Mouse (Mus musculus) layer of hippocampus, adult 2 months (tissue): ENCODE measurements at regions not wholly inside any gene's neighbourhood (a gene's known extent, or its start where the extent isn't known, plus 50 kb on each side); places are given as distances from the start of the nearest gene placed in this dataset.
A peak's percentile ranks its signal among the peaks of the same experiment; 100 is the strongest.

Experiments
- DNase-seq, 2 experiments: peaks; one replicate each; pipeline ENCODE4 v3.0.0; 2022; ENCODE audit warnings: low spot score in 2 of 2
- H3K27ac ChIP-seq: fragments of 200-600 bp; 2 replicates; pipeline ENCODE4 v1.8.1; 2022
- H3K4me3 ChIP-seq: fragments of 200-600 bp; 2 replicates; pipeline ENCODE4 v1.8.1; 2022; ENCODE audit warnings: mild to moderate bottlenecking
- CTCF ChIP-seq: fragments of 200-600 bp; conservative IDR thresholded peaks from 2 replicates; pipeline ENCODE4 v1.8.1; 2022; ENCODE audit warnings: antibody characterized with exemption, mild to moderate bottlenecking, moderate library complexity
- microRNA-seq, 2 experiments: library from miRNA; unstranded; fragments of <30 nt; microRNA quantifications; one replicate each; pipeline ENCODE4 v1.2.0; 2021

DNA sequence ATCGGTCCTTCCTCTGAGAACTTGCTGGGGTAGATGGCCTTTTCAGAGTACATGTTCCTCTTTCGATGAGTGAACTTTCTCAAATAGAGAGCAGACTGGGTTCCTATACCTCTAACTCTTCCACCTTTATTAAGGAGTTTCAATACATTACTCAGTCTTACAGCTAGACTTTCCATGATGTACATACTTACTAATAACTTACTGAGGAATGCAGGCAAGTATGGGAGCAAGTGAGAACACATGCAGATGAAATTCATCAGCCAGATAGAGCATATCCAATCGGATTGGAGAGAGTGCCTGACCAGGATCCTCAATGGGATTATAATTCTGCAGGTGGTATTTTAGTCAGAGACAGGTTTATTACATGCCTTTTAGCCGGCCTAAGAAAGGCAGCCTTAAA lies 292.2 kb upstream of the Large1 start:
- Histone ChIP-seq H3K27ac (no peak overlapping the region), H3K4me3 (no peak overlapping the region)
- TF ChIP-seq CTCF: no peak
- DNase-seq: no peak

DNA sequence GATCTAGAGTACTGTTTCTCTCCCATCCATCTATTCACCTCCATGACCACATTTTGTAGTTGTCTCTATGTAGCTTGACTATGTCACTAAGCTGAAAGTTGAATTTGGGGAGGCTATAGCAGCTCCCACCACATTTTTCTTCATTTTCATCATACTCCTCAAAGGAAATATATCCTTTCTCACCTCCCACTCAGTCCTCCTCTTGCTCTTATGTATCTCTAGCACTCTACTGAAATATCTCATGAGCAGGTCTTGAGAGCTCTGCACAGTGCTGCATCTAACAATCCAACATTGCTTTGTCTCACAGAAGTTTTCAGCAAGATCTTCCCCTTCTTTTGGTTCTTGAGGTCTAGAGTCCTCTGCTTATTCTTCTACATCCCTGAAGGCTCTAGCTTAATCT lies 273.5 kb upstream of the Large1 start:
- DNase-seq: no peak

DNA sequence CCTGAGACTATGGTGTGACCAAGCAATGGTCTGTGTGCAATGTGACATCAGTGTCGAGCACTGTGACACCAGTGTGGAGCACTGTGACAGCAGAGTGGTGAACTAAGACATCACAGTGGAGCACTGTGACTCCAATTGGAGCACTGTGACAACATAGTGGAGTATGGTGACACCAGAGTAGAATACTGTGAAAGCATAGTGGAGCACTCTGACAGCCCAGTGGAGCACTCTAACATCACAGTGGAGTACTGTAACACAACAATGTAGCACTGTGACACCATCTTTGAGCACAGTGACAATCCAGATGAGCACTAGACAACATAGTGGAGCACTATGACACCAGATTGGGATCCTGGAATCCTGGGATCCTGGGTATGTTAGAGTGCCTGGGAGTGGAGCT lies 265.6 kb upstream of the Large1 start:
- no peak overlapping the region for H3K4me3 ChIP-seq
- H3K27ac ChIP-seq: no peak overlapping the region
- DNase-seq: no peak
- no peak for TF ChIP-seq CTCF

More for the DNA sequence above, 273.5 kb upstream of the Large1 start:
- no peak for TF ChIP-seq CTCF
- no peak overlapping the region for H3K27ac ChIP-seq
- H3K4me3 ChIP-seq: no peak overlapping the region

DNA sequence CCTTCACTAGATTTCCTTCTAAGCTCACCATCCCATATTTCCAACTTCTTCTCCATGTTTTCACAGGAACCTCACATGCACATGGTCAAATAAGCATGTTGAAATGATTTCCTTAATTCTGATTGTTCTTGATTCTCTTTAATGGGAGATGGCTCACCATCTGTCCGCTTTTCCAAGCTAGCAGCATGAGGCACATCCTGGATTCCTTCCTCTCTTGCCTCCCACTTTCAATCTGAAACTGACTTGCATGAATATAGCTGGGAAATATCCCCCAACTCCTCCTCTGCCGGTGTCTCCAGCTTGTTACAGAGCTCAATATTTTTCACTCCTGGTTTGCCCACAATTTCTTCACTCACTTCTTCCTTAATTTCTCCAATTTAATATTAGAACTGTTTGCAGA lies 261.3 kb upstream of the Large1 start:
- H3K27ac ChIP-seq: peak overlapping the region; percentile 49
- peak; percentile 21 to 66 for DNase-seq
- no peak for TF ChIP-seq CTCF
- no peak overlapping the region for H3K4me3 ChIP-seq

DNA sequence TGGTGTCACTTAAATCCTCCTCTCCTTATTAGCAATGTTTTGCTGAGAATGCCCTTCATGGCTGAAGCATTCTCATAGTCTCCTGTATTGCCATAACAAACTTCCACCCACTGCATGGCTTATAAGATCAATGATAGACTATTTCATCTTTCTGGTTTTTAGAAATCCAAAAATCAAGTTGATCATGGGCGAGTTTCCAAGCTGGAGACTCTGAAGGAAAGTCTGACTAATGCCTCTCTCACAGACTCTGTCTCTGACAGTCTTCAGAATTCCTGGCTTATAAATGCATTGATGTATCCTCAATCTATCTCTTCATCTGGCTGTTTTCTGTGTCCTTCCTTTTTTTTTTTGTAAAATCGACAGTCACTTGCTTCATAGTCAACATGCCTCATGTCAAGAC lies 260.8 kb upstream of the Large1 start:
- TF ChIP-seq CTCF: no peak
- DNase-seq: no peak
- H3K27ac ChIP-seq: peak overlapping the region; percentile 49
- no peak overlapping the region for H3K4me3 ChIP-seq

DNA sequence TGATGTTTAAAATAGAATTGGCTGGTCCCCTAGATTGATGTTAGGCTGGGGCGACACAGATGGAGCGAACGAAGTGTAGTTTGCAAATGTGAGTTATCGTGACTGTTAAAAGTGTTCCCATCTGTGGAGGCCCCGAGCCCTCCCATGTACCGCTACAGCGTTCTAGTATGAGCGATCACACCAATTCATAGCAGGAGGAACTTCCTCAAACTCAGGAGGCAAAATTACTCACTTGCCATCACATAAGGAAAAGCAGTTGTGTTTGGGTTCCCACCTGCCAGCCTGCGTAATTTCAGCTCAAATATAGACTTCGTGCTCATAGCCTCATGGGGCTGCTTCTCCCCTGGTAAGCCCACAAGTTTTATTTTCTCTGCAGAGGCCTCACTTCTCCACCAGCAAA lies 258.2 kb upstream of the Large1 start:
- Histone ChIP-seq H3K27ac (peak overlapping the region; percentile 70), H3K4me3 (no peak overlapping the region)
- TF ChIP-seq CTCF: no peak
- peak; percentile 53 to 77 for DNase-seq

DNA sequence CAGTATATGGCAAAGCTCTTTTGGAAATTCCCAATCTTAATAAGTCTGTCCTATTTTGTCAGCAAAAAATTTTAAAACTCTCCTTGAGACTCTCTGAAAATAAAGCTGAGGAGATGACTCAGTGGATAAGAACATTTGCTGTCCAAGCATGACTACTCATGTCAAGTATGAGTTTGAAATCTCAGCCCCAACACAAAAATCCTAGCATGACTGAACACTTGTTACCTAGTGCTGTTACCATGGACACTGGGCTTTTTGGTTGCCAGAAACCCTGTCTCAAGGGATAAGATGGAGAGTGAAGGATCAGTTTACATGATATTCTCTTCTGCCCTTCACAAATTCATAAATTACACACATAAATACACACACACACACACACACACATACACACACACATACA lies 217.3 kb upstream of the Large1 start:
- TF ChIP-seq CTCF: no peak
- DNase-seq: peak in 1 of 2 experiments; percentile 0
- no peak overlapping the region for H3K27ac ChIP-seq

DNA sequence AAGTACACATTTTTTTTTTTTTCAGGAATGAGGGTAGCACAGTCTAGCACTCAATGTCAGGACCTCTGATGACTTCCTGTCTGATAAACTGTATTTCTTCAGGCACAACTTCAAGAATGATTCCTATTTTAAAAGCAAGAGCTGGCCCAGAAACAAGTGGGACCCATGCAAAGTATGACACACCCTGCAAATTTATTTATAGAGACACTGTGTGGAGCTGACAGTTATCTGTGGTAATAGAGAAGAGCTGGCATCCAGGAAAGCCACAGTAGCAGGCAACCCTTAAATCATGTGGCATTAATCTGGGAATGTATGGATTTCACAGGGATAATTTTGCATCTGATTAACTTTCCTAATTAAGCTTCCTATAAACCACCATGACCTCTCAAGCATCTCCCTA lies 216.6 kb upstream of the Large1 start:
- no peak for TF ChIP-seq CTCF
- H3K27ac ChIP-seq: no peak overlapping the region
- no peak for DNase-seq
- no peak overlapping the region for H3K4me3 ChIP-seq

More for the DNA sequence above, 217.3 kb upstream of the Large1 start:
- no peak overlapping the region for H3K4me3 ChIP-seq

Small RNA genes in the stretch of these regions (microRNA-seq; reads per million reads assigned to microRNA genes)
- gene Gm23255: 0 reads per million in 2 experiments
